Mouse (Mus musculus) kidney, postnatal 36 days (tissue): ENCODE results near the gene Rpl11.

Experiments used
- DNase-seq, 2 experiments: peaks; one replicate each; pipeline ENCODE4 v3.0.0; 2021 to 2022; ENCODE audit warnings: mixed read lengths in 2 of 2

Rpl11 gene

DNA sequence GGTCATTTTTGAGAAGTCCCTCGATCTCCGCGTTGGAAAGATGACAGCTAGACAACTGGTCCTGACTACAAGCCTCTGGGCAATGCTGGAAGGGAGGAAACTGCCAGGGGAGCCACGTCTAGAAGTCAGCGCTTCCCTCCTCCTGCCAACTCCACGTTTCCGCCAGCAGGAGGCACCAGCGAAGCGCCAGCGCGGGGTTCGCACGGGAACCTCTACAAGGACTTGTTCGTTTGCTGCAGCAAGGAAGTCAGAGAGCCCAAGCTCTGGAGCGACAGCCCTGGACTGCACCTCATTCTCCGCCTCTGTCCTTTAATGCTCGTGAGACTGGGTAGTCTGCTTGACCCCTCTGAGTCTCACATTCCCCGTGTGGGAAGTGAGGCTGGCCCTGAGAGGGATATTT lies 16.7 kb upstream of the Rpl11 start:
- DNase-seq: peak; percentile 84 to 90

- no peak for DNase-seq
Measured at GRCm38 (mm10) chr4:136069313-136069712, 16.1 kb upstream of the Rpl11 start.

DNA sequence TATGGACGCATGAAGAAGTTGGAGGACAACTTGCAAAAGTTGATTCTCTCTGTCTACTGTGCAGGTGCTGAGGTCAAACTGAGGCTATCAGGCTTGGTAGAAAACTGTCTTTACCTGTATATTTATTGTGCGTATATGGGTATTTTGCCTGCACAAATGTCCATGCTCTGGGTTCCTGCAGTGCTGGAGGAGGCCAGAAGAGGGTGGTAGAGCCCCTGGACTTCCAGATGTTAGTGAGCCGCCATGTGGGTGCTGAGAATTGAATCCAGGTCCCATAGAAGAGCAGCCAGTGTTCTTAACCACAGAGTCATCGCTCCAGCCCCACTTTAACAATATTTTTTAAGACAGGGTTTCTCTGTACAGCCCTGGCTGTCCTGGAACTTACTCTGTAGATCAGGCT lies 9.9 kb upstream of the Rpl11 start:
- DNase-seq: no peak

DNA sequence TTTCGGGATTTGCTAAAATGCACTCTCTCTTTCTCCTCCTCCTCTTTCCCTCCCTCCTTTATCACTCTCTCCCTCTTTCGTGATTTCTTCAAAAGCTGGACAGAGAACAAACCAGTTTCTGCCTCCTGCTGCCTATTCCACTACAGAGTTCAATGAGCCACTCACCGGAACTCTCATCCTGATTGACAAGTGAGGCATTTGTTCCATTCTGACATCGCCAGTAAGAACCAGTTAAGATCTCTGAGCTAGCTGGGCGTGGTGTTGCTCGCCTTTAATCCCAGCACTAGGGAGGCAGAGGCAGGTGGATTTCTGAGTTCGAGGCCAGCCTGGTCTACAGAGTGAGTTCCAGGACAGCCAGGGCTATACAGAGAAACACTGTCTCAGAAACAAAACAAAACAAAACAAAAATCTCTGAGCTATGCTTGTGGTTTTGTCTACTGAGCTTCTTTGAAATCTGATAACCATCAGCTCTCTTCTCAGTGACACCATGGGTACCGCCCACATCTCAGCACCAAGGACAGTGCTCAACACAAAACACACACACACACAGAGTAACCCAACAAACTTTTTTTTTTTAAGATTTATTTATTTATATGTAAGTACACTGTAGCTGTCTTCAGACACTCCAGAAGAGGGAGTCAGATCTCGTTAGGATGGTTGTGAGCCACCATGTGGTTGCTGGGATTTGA lies 6.7 kb upstream of the Rpl11 start:
- DNase-seq: peak in 1 of 2 experiments; percentile 28

- DNase-seq: no peak
Measured at GRCm38 (mm10) chr4:136057916-136058315, 4.7 kb upstream of the Rpl11 start.

DNA sequence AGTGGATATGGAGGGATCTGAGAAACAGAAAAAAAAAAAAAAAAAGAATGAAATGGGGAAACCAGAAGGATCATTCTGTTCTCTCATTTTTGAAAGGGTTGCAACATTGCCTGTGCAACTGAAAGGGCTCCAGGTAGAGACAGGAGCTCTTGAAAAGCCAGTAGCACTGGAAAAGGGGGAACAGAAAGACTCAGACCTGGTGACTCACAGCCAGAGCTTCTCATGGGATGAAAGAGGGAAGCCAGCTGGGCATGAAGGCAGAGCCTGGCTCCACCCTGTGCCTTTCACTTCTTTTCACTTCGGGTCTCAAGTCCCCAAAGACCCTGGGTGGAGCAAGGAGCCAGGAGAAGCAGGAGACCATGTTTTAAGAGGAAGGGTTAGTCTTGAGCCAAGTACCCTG lies 2.8 kb upstream of the Rpl11 start:
- DNase-seq: no peak

GRCm38 (mm10) chr4:136053843-136054242 lies 615 bp upstream of the Rpl11 start:
- no peak for DNase-seq

GRCm38 (mm10) chr4:136052534-136053246 lies 538 bp downstream of the Rpl11 start:
- peak in 1 of 2 experiments; percentile 44 for DNase-seq

DNA sequence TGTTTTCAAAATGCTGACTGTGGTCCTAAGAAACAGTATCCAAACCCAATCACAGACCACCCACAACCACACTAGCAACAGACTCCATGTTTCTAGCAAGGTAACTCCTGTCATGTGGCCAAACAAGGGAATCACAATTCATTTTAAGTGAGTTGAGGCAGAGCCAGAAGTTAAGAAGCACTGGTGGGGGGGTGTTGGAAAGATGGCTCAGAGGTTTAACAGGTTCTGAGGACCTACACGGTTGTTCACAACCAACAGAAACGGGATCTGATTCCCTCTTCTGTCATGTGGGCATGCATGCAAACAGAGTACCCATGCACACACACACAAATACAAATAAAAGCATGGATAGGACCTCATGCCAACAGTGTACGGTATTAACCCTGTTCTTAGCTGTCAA lies 1.2 kb downstream of the Rpl11 start:
- no peak for DNase-seq

DNA sequence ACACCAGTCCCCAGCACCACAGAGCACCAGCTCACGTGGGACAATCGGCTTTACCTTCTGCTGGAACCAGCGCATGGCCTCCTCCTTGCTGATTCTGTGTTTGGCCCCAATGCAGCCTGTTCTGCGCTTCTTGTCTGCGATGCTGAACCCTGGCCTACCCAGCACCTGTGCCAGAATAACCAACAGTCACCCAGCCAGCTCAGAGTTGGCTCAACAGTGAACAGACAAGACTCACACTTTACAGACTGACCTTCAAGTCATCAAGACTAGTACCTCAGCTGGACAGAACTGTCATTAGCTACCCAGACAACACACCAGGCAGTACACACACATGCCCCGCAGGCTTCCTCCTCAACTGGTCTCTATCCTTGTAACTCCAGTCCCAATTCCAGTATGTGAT lies 3.0 kb downstream of the Rpl11 start:
- no peak for DNase-seq

DNA sequence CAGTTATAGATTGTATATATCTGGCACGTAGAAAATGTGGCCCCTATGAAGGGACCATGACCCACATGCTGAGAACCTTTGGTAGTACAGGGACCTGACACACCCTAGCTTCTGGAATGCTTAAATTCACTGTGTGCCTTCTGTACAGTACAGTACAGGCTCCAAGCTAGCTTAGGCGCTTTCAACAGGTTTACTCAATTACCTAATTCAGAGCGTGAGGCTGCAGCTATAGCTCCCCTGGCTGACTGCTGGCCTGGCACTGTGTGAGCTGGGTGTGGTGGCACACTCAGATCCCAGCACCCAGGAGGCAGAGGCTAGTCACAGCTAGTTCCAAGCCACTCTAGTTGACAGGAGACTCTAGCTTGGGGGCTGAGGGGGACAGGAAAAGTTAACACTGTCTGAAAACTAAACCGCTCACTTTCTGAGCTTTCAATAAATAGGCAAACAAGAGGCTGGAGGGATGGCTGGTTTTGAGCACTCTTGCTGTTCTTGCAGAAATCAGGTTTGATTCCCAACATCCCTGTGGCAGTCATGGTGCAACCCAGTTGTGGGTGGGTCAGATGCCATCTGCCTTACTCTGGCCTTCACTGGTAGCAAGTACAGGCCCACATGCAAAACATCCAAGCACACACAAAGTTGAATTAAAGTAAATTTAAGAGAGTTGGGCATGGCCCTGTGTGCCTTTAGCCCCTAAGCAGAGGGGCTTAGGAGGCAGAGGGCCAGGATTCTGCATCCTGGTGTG lies 4.8 kb downstream of the Rpl11 start:
- DNase-seq: peak in 1 of 2 experiments; percentile 34

DNA sequence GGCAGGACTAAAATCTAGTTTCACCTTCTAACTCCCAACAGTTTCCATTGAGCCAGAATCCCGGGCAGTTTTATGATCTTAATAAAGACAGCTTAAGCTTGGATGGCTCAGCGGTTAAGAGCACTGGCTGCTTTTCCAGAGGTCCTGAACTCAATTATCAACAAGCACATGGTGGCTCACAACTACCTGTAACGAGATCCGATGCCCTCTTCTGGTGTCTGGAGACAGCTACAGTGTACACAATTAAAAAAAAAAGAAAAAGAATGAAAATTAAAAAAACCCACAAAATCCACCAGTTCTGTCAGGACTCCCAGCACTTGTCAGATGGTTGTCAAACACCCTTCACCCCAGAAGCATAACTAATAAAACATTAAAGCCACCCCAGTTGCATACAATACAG lies 5.6 kb downstream of the Rpl11 start:
- no peak for DNase-seq

DNA sequence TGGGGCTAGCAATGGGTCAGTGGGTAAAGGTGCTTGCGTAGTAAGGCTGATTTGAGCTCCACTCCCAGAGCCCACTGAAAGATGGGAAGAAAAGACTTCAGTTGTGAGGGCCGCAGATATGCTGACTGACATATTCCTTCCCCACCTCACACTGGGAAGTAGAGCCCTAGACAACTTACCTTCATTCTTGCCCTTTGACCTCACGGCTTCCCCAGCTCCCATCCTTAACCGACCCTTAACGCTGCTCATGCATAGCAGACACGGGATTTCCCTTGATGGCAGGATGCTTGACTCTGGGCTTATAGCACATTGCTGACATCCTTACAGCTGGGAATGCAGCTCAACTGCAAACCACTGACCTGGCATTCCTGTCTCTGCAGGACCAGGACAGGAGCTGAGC lies 6.3 kb downstream of the Rpl11 start:
- no peak for DNase-seq

DNA sequence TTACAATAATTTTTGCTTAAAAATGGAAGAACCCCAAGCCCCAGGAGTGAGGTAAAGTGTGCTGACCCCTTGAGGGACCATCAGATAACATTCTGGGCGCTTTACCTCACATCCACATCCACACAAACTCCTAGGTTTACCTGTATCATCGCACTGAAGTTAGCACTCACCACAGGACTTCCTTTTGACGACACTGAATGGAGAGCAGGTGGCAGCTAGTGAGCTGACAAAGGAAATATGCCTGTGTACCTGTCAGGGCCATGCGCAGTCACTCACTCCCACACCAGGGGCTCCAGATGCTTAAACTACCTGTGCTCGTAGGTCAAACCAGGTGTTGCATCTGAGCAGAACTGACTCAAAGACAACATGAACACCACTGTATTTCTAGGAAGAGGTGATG lies 8.1 kb downstream of the Rpl11 start:
- no peak for DNase-seq

DNA sequence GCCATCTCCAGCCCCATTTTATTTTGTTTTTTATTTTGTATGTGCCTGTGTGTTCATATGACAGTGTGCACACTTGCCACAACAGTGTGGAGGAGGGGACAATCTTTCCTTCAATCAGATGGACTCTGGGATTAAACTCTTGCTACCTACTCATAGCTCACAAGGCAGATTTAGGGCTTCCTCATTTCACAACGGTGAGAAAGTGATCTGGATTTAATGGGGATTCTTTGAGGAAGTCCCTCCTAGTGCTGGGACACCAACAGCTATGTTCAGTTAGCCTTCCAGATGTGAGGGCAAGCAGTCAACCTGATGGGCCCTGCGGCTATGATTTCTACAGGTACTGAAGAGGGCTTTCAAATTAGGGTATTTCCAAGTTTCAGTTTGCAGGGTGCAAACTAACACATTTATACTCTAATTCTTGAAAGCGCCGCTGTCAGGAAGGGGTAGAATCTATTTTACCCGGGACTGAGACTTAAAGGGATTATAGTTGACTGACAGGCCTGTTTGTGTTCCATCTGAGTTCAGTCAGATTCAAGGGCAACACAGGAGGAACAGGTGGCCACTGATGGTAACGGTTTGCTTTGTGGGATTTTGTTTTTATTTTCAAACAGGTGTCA lies 9.3 kb downstream of the Rpl11 start:
- no peak for DNase-seq

DNA sequence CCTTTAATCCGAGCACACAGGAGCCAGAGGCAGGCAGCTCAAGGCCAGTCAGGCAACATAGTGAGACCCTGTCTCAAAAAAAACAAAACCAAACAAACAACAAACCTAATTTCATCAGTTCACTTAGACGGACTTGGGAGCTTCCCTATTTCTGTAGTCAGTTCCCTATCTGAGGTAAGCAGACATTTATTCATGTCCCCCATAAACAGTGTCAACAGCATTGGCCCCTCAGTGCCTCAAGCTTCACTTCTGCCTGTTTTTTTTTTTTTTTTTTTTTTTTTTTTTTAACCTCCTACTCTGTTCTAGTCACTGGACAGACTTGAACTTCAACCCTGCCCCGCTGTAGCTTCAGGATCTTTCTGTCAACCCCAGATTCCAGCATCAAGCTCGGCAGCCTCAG lies 18.1 kb downstream of the Rpl11 start:
- no peak for DNase-seq

- no peak for DNase-seq
Measured at GRCm38 (mm10) chr4:136033231-136033630, 20.0 kb downstream of the Rpl11 start.

DNA sequence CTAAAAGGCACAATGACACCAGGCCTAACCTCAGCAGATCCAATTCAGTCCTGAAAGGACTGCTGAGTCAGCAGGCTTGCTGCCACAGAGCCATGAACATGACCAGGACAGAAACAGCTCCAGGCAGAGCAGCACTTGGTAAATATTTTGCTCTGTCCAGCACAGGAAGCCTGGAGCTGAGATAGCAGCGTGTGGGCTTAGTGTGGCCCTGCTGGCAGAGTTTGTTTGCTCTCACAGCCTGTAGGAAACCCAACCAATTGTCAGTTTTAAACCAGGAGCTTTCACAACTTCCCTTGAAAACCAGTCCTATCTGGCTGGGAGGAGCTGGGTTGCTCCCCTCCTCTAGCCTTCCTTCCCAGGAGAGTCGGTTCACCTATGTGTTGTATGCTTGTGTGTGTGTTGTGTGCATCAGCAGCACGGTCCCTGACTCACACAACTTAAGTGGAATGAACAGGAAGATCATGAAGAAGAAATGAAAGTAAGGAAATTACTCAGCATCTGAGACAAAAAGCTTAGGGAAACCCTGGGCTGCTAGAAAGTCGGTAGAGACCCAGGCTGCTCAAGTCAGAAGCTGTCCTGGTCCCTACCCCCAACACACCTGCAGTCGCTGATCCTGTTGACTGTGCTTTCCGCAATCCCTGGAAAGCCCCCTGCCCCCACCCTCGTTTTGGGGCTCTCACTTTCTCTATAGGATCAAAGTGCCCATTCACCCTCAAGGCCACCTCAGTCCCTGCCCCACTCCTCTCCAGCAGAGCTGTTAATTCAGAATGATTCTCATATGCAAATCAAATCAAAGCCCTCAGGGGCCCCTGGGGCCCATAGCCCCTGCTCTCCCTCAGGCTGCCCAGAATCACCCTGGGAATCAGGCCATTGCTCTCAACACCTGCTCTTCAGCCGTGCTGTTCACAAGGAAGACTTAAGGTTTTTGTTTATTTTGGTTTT lies 22.0 kb downstream of the Rpl11 start:
- DNase-seq: peak; percentile 55 to 58

- DNase-seq: no peak
Measured at GRCm38 (mm10) chr4:136028689-136029088, 24.5 kb downstream of the Rpl11 start.

GRCm38 (mm10) chr4:136028132-136028564 lies 25.1 kb downstream of the Rpl11 start:
- no peak for DNase-seq

DNA sequence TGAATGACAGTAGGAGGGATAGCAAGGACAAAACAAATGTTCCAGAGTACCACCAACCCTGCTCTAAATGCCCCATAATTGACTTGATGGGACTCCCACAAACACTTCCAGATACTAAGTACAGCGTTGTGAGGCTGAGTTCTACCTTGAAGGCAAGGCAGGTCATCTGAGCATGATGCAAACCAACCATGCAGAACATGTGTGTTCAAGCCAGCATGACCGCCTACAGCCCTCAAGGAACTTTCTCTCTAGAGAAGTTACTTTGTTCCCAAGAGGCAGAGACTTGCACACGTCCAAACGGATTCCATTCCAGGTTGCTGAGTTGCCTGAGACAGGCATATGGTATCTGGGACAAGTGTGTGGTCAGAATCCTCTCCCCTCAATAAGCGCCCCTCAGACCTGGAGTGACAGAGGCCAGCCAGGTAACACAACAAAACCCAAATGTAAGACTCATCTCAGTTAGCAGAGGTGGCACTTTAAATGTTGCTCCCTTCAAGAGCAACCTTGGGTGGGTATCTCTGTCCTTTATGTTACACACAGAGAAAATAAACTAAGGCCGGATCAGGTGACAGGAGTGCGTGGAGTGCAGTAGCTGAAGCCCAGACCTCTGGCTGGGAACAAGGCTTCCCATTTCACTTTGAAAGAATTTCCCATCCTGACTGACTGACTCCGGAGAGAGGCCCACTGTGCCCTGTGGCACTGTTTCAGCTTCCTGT lies 25.7 kb downstream of the Rpl11 start:
- DNase-seq: peak; percentile 52 to 56

- no peak for DNase-seq
Measured at GRCm38 (mm10) chr4:136025350-136025749, 27.9 kb downstream of the Rpl11 start.
